Mouse (Mus musculus): ENCODE results near the gene Igfbp3.
"Not testable (repeated sequence)": the region's sequence is repeated elsewhere in the genome, so short reads cannot be mapped to it uniquely, and the experiment has no call there.

The Igfbp3 gene

GRCm38 (mm10) chr11:7213501-7214341 is at the start of gene Igfbp3:
Gene Igfbp3, minus strand, starts transcription at chr11:7213923.
- peak; percentile 71 for DNase-seq (ENCODE audit: low spot score)

DNA sequence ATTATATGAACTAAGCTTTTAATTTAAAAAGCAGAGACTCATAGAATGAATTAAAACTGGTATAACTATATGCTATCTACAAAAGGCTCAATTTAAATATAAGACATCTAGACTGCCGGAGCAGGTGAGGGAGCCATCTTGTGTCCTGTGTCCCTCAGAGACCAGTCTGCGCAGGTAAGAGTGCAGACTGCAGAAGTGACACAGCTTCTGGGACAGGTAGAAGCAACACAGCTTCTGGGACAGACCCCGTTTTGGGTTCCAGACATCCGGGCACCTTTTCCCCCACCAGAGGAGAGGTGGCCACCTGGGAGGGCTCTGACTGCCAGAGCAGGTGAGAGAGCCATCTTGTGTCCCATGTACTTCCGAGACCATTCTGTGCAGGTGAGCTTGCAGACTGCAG is 37.1 kb upstream of the Igfbp3 start:
- no peak for DNase-seq (ENCODE audit: low spot score)

GRCm38 (mm10) chr11:7250415-7250814 is 36.7 kb upstream of the Igfbp3 start:
- DNase-seq (ENCODE audit: low spot score), result no peak

DNA sequence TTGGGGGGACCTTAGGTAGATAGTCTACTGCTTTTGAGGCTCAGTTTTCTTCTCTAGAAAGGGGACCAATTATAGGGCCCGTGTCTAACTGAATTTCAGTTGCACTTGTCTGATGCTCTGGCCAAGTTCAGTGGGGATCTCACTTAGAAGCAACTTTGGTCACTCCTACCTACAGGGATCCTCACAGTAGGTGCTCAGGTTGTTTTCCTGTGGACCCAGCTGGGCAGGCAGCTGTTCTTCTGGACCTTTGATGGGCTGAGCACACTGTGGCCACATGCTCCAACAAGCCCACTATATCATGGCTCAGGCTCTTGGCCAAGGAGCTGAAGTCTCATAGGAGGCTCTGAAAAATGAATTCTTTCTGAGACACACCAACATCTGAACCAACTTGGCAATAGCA is 31.1 kb upstream of the Igfbp3 start:
- DNase-seq (ENCODE audit: low spot score), result no peak

- no peak for DNase-seq (ENCODE audit: low spot score)
Measured at GRCm38 (mm10) chr11:7239041-7239740, 25.5 kb upstream of the Igfbp3 start.

DNA sequence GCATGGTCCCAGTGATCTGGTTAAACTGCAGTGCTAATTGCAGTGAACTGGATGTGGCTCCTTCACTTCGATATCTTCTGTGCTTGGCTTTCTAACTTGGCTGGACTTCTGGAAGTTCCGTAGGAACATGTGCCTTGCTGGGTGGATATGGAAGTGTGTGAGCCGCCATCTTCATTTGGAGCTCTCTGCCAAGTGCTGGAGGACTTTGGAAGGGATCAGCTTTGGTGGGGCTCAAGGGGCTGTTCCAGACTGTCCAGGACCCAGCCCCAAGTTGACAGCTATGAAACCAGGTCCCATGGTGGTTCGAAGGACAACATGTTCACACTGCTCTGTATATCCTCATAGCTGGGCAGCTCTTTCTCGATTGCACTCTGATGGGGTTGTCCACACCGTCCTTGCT is 24.8 kb upstream of the Igfbp3 start:
- no peak for DNase-seq (ENCODE audit: low spot score)

- no peak for DNase-seq (ENCODE audit: low spot score)
Measured at GRCm38 (mm10) chr11:7237712-7238111, 24.0 kb upstream of the Igfbp3 start.

GRCm38 (mm10) chr11:7236751-7237150 is 23.0 kb upstream of the Igfbp3 start:
- DNase-seq (ENCODE audit: low spot score), result no peak

DNA sequence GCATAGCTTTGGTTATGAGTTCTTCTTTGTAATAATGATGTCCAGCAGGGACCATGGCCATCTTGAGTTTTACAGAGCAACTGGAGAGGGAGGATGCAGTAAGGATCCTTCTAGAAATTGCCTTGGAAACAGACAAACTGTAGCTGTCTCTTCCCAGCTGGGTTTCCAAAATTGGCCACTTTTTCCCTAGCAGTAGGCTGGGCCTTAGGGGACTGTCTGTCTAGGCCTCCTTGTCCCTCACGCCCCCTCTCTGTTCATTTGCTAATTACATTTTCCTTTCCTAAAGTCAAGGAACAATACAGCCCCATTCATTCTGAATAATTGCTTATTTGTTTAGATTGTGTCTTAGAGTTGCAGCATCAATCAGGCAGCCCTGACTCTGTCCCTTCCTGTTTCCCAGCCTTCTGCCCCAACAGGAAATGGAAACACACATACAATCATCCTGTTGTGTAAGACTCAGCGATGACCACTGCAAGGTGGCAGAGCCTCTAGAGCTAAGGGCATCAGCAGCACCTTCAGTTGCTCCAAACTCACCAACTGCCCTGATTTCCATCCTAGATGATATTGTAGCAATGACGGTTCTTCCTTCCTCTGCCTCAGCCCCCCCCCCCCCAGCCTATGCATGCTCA is 21.4 kb upstream of the Igfbp3 start:
- DNase-seq (ENCODE audit: low spot score), result peak; percentile 15

DNA sequence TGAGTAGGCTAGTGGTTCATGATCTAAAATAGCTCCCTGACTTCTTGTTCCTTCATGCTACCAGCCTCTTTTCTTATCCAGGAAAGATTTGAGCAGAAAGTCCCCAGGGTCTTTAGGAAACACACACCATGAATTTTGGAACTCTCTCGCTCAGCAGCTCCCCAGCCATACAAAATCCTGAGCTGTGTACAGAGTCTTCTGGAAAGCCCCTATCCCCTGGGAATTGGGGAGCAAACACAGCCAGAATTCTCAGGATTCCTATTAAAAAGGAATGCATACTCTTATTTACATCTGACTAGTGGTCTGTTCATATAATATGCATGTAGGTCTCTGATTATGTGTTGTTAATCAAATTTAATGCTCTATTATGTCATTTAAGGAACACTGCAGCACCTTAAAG is 20.7 kb upstream of the Igfbp3 start:
- DNase-seq (ENCODE audit: low spot score), result no peak

DNA sequence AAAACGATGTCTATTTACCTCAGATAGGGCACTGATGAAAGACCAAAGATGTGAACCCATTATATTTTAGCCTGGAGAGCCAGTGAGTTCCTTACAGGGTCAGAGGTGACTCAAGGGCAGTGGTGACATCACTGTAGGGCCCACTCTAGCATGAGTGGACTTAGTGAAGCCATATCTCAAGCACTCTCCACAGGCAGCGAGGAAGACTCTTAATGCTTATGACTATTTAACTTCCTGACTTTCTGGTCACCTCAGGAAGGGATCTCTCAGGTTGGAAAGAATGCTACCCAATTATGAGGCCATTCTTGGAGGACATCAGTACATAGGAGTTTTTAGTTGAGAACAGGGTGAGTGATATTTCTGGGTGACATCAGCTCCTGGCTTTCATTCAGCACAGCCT is 19.6 kb upstream of the Igfbp3 start:
- DNase-seq (ENCODE audit: low spot score), result no peak

DNA sequence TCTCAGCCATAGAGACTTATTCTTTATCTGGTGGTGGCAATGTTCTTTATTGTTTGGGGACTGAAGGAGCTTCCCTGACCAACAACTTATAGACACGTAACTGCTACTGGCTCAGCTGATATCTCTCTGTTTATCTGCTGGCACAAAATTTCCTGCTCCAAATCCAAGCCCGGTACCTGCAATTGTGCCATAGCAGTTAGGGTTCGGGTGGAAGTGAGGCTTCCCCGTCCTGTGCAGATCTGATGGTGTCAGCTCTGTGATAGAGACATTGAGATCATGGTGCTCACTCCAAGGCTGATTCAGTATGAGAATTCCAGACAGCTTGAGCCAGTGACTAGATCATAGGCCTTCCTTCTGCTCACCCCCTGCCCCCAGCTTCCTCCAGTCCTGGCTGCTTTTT is 18.2 kb upstream of the Igfbp3 start:
- no peak for DNase-seq (ENCODE audit: low spot score)

- DNase-seq (ENCODE audit: low spot score), result no peak
Measured at GRCm38 (mm10) chr11:7230000-7230399, 16.3 kb upstream of the Igfbp3 start.

- no peak for DNase-seq (ENCODE audit: low spot score)
Measured at GRCm38 (mm10) chr11:7228107-7228506, 14.4 kb upstream of the Igfbp3 start.

GRCm38 (mm10) chr11:7226810-7227550 is 13.3 kb upstream of the Igfbp3 start:
- peak; percentile 8 for DNase-seq (ENCODE audit: low spot score)

DNA sequence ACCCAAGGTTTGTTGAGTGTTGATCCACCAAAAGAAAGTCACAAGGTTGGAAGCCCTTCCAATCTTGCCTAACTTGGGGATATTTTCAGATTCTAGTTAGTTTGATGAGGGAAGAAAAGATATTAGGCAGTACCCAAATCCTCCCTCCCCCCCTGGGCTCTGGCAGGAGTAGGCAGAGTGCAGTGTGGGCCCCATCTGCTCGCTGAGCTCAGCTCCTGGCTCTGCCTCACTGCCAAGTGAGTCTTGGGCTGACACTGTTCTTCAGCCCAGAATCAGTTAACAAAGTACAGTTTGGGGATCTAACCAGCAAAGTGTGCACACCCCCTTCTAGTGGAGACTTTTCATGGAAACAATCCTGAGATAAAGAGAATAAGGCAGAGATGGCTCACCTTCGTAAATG is 12.5 kb upstream of the Igfbp3 start:
- no peak for DNase-seq (ENCODE audit: low spot score)

DNA sequence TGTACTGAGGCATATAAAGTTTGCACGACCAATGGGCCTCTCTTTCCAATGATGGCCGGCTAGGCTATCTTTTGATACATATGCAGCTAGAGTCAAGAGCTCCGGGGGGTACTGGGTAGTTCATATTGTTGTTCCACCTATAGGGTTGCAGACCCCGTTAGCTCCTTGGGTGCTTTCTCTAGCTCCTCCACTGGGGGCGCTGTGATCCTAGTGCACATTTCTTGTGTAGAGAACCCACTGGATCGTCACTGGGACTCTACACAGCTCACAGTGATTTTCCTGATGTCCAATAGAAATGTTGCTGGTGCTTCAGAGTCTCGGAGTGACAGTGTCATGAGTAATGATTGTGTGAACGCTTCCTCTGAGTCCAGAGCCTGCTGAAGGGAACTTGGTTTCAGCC is 8.1 kb upstream of the Igfbp3 start:
- DNase-seq (ENCODE audit: low spot score), result not testable (repeated sequence)

DNA sequence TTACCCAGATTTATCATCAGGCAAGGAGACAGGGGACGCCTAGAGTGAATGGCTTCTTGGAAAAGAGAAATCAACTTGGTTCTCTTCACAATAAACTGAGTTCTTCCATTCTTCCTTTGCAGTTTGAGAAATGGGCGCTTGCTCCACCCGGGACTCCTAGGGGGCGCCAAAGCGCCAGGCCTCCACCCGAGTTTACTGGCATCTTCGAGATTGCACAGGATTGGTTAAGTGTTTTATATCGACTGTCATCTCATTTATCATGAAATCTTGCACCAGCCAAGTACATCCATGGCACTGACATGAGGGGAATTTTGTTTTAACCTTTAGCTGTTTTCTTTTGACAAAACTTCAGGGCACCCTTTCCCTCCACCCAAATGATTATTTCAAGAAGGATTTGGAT is 2.0 kb upstream of the Igfbp3 start:
- DNase-seq (ENCODE audit: low spot score), result peak; percentile 72

GRCm38 (mm10) chr11:7214761-7215160 is 1.0 kb upstream of the Igfbp3 start:
- DNase-seq (ENCODE audit: low spot score), result peak; percentile 90

- no peak for DNase-seq (ENCODE audit: low spot score)
Measured at GRCm38 (mm10) chr11:7214342-7214660, 578 bp upstream of the Igfbp3 start.

- no peak for DNase-seq (ENCODE audit: low spot score)
Measured at GRCm38 (mm10) chr11:7213161-7213500, 592 bp downstream of the Igfbp3 start.

DNA sequence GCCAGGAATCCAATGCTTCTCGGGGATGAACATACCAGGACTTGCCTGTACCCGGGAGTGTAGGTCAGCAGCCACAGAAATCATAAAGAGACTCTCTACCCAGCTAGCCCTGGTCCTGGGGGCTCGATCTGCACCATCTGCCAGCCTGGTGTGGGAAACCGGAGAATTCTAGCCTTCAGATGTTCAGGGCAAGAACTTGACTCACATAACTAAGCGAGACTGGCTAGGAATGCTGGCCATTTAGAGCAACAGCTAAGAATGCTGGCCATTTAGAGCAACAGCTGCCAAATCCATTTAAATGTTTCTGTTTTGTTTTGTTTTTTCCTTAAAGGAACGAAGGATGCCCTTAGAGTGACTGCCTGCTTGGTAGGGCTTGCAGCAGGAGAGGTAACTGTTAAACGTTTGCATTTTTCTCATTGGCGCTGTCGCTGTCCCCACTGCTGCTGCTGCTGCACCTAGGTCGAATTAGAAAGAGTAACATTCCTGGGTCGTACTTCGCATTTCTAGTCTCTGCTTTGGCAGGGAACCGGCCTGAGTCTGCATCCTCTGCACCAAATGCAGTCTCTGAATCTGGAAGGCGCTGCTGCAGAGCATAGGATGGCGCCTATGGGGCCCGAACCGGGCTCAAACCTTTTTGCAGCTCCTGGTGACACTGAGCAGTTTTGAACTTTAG is 1.5 kb downstream of the Igfbp3 start:
- no peak for DNase-seq (ENCODE audit: low spot score)
